Mouse (Mus musculus) adrenal gland, adult 10 weeks (tissue): Measurements from ENCODE around the gene Tchhl1. TPM values are rescaled to one million over a fixed set of nuclear protein-coding genes. Genes with fewer than 3 reads are reported as not detected.

Experiments used
- polyA plus RNA-seq: library from polyadenylated mRNA; stranded (reverse); fragments of 350-450 nt; fragmentation: Illumina TruSeq; extraction: RNeasy Lipid Tissue Mini Kit (QIAGEN cat#74804); gene quantifications from one replicate; pipeline ENCODE4 v1.2.3, GENCODE M21; 2014; ENCODE audit warnings: low read depth, low replicate concordance

Gene Tchhl1
- 0.82 TPM for polyA plus RNA-seq

GRCm38 (mm10) chr3:93468561-93468960 lies at the start of gene Tchhl1:
Gene Tchhl1, plus strand, starts transcription at chr3:93468754.

GRCm38 (mm10) chr3:93442030-93442429 lies 26.5 kb upstream of the Tchhl1 start, which contains the start of gene Tchh:
Gene Tchh, plus strand, starts transcription at chr3:93442330.

GRCm38 (mm10) chr3:93520330-93521193 lies 52.0 kb downstream of the Tchhl1 start, which contains the start of gene S100a11:
Gene S100a11, plus strand, starts transcription at chr3:93520488.

Other genes starting within 250 kb of the Tchhl1 start
- not detected for gene Flg, start 195.2 kb upstream of the Tchhl1 start, polyA plus RNA-seq
- not detected for gene Hrnr, start 149.0 kb upstream of the Tchhl1 start, polyA plus RNA-seq
- not detected for gene Rptn, start 75.1 kb upstream of the Tchhl1 start, polyA plus RNA-seq
- gene Tchh, start 26.4 kb upstream of the Tchhl1 start, polyA plus RNA-seq: 0.58 TPM
- 253 TPM for gene S100a11, start 51.7 kb downstream of the Tchhl1 start, polyA plus RNA-seq
- gene S100a10, start 86.3 kb downstream of the Tchhl1 start, polyA plus RNA-seq: 90.7 TPM
- gene Tdpoz2, start 183.9 kb downstream of the Tchhl1 start, polyA plus RNA-seq: not detected
- not detected for gene Tdpoz1, start 207.6 kb downstream of the Tchhl1 start, polyA plus RNA-seq
- not detected for gene Gm37596, start 224.3 kb downstream of the Tchhl1 start, polyA plus RNA-seq